Mouse (Mus musculus) MN1 (cell line): ENCODE measurements at regions not wholly inside any gene's neighbourhood (a gene's known extent, or its start where the extent isn't known, plus 50 kb on each side); places are given as distances from the start of the nearest gene placed in this dataset.
"Not testable (repeated sequence)": the region's sequence is repeated elsewhere in the genome, so short reads cannot be mapped to it uniquely, and the experiment has no call there.

ENCODE experiments used
- DNase-seq: peaks from one replicate; pipeline ENCODE4 v3.0.0-alpha.2; 2016; ENCODE audit warnings: low spot score

DNA sequence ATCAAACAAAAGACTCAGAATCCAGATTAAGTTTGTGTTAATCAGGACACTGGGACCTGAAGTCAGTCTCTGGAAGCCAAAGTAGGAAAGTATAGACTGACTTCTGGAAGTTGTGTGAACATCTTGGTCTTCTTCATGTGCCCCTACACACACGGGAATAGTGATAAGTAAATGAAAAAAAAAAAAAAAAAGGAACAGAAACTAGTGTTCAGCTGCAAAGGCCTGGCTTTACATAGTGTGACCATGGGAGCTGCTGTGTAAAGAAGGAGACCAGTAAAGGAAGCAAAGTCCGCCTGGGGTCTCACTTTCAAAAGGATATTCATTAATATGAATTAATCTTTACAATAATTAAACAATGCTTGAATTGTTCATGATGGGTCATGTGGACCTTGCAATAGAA lies 190.6 kb upstream of the Tmc3 start:
- no peak for DNase-seq

- DNase-seq = no peak
Measured at GRCm38 (mm10) chr7:83399668-83400067, 185.1 kb upstream of the Tmc3 start.

DNA sequence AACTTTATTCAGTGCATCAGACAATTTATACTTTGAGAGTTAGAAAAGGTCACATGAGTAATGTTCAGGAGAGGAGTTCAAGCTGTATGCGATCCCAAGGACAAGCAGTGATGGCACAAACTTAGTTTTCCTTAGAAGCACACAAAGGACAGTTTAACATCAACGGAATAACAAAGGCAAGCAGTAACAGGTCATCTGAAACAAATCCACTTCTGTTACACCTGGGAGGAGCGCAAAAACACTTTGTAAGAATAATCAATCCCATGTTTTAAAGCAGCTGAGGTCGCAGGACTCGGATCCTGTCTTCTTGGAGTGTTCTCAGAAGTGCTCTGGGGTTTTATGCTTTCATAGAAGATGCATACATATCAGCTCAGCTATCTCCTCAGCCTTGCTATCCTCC lies 183.7 kb upstream of the Tmc3 start:
- DNase-seq = no peak

DNA sequence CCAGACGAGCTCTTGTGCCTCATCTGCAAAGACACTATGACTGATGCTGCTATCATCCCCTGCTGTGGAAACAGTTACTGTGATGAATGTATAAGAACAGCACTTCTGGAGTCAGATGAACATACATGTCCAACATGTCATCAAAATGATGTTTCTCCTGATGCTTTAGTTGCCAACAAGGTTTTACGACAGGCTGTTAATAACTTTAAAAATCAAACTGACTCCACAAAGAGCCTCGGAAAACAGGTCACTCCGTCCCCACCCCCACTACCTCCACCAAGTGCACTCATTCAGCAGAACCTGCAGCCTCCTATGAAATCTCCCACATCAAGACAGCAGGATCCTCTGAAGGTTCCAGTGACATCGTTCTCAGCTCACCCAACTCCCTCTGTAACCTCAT lies 172.0 kb upstream of the Tmc3 start:
- not testable (repeated sequence) for DNase-seq

DNA sequence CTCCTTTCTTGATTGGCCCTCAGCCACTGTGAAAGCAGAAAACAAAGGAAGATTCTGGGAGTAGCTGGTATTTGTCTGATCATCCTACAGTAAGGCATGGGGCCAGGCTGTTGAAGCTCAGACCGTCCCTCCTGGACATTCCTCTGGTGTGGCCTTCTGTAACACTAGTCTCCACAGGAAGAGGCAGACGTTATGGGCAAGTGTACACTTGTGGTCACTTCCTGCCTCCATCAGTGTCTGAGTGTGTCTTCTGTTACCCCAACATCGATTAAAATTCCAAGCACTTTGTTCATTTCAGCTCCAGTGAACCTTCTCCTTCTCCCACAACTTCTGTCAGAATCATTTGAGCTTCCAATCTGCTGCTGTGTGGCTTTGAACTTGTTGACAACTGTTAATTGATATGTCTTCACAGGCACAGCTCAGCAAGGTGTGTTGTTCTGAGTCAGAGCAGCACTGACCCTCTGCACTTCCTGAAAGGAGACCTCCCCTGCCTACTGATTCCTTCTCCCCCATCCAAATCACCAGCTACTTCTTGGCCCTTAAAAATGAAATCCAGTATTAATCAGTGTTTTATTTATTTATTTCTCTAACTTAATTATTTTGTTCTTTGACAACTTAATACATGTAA lies 154.7 kb upstream of the Tmc3 start:
- no peak for DNase-seq

- DNase-seq = no peak
Measured at GRCm38 (mm10) chr7:83431094-83431493, 153.6 kb upstream of the Tmc3 start.

DNA sequence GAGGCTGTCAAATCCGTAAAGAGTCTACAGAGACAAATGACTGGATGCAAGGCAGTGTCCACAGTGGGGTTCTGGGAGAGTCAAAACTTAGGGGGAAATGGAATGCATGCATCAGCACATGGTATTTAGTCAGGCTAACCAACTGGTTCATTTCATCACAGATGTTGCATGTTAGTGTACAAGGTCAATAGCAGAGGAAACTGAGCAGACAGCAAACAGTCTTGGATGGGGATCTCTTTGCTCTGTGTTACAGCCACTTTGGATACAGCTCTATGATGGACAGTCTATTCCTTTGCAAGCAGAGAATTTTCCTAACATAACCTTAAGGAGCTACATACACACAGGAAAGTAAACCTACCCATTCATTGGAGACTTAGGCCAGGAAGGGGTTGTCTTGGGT lies 151.9 kb upstream of the Tmc3 start:
- DNase-seq = no peak

DNA sequence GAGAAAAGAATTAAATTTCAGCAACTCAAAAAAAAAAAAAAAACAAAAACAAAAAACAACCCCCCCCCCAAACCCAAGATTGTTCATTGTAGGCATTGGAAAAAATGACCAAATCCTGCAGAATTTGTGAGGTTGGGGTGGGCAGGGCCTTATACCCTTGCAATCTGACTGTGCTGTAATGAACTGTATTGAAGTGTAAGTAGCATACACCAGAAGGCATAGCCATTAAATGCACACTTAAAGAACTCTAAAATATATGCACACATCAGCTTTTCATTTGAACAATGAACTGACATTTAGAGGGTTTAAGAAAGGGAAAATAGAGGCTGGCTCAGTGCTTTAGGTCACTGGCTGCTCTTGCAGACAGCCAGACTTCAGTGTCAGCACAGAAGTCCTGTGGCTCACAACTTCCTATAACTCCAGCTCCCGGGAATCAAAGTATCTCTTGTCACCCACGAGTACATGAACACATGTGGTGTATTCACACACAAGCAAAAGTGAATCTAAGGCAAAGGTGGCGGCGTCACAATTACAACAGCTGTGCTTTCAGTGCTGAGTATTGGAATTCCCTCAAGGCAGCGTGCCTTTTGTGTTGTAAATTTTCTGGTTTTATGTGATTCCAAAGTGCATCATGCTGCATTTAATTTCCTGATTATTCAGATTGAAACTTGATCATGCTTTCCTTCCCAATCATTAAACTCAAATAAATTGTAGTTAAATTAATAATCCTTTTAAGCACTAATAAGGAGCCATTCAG lies 150.6 kb upstream of the Tmc3 start:
- DNase-seq = no peak

DNA sequence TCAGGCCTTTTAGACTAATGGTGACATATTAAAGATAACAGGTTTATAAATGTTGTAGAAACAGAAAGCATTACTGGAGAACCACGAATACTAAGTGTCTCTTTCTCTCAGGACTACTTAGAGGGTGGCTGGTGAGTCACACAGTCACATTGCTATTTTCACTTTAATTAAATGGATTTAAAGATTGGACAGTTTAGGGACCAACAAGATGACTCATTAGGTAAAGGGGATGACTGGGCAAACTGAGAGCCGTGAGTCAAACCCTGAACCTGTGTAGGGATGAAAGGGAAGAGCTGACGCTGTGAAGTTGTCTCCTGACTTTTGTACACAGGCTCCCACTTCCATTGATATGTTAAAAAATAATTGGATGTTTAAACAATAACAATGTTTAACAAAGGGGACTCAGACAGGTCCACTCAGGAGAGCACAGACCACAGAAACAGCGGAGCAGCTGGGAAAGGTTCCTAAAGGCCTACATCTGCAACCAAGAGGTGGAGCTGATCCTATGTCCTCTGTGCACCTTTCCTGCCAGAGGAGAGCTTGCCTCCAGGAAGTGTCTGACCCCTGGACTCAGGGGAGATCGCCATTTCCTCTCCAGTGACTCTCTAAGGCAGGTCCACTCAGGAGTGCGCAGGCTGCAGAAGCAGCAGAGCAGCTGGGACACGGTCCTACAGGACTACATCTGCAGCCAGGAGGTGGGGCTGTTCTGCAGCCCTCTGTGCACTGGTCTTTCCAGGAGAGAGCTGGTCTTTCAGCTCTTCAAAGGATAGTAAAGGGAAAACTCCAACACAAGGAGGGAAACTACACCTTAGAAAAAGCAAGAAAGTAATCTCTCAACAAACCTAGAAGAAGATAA lies 146.0 kb upstream of the Tmc3 start:
- no peak for DNase-seq

GRCm38 (mm10) chr7:83443596-83444278 lies 141.0 kb upstream of the Tmc3 start:
- no peak for DNase-seq

- DNase-seq = no peak
Measured at GRCm38 (mm10) chr7:83444279-83444615, 140.5 kb upstream of the Tmc3 start.

- DNase-seq = no peak
Measured at GRCm38 (mm10) chr7:83445181-83445926, 139.4 kb upstream of the Tmc3 start.

DNA sequence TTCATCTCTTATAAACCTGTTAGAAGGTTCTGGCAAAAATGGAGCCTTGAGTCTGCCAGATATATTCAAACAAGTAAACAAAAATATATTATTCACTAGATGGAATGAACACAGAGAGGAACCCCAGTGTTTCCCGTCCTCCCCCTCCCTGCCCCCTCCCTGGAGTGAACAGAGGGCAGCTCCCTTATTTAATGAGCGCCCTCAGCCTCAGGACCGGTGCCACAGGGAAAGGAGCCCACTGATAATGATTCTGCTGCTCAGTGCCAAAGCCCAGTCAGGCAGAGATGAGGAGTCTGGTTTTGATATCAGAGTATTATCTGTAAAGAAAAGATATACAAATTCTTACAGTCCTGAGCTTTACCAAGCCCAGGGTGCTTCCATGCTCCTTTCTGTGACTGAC lies 134.4 kb upstream of the Tmc3 start:
- DNase-seq = no peak

DNA sequence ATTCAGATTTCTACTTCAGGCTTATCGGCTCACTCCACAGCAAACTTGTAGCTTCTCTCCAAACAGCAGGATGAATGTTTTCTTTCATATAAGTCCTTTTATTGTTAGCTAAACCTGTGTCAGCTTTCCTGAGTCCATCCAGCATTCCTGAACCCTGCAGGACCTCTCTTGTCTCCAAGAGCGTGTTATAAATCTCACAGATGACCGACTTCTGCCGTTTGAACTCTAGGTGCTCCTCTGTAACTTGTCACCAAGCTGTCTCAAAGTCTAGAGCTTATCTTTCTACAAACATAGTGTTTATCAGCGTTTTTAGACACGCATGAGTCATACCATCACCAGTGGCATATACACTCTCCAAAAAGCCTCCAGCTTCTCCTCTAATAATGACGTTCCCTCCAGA lies 132.4 kb upstream of the Tmc3 start:
- DNase-seq = no peak

DNA sequence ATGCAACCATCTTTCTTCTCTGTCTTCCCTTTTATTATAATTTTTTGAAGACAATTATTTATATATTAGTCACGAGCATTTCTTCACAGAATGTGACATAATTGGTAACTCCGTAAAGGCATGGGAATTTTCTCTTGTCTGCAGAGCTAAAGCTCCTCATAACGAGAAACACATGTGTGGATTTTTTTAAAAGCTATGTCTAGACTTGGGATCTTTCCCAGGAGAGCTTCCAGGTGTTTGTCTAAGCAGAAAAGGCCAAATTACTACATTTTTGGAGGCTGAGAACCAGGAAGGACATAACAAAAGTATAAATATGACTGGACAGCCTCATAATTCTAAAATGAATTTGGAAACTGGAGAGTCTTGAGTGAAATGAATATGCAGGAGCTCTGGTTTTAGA lies 125.2 kb upstream of the Tmc3 start:
- no peak for DNase-seq

DNA sequence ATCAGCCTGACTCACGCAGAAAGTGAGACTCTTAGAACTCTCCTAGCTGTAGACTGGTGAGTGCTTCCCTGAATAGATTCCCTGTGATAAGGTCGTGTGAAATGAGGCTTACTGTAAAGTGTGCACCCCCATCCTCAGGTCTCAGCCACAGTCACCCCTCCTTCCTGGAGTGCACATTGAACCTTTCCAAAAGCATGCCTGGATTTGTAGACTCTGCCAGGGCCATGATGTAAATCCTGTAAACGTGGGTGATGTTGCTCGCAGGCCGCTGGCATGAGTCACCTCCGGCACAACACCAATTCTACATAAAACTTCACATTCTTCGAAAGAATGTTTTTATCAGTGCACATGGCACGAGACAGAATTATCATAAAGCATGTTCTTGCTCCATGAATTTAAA lies 117.7 kb upstream of the Tmc3 start:
- DNase-seq = no peak

- DNase-seq = not testable (repeated sequence)
Measured at GRCm38 (mm10) chr7:83469856-83470255, 114.9 kb upstream of the Tmc3 start.

DNA sequence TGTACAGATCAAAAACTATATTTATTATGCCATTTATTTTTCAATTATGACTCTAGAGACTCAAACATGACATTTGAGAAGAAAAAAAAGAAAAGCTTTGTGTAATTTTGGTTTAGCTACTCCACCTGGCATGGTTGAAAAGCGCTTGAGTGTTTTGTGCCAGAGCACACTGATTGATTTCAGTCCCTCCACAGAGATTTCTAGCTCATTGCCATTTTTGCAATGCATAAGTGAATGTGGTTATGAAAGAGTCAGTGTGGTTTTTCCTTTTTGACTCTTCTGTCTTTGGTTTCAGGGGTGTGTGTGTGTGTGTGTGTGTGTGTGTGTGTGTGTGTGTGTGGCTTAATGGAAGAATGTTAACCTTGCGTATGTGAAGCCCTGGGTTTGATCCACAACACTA lies 113.6 kb upstream of the Tmc3 start:
- no peak for DNase-seq

- no peak for DNase-seq
Measured at GRCm38 (mm10) chr7:83474471-83474870, 110.3 kb upstream of the Tmc3 start.

GRCm38 (mm10) chr7:83474986-83475385 lies 109.7 kb upstream of the Tmc3 start:
- DNase-seq = no peak

DNA sequence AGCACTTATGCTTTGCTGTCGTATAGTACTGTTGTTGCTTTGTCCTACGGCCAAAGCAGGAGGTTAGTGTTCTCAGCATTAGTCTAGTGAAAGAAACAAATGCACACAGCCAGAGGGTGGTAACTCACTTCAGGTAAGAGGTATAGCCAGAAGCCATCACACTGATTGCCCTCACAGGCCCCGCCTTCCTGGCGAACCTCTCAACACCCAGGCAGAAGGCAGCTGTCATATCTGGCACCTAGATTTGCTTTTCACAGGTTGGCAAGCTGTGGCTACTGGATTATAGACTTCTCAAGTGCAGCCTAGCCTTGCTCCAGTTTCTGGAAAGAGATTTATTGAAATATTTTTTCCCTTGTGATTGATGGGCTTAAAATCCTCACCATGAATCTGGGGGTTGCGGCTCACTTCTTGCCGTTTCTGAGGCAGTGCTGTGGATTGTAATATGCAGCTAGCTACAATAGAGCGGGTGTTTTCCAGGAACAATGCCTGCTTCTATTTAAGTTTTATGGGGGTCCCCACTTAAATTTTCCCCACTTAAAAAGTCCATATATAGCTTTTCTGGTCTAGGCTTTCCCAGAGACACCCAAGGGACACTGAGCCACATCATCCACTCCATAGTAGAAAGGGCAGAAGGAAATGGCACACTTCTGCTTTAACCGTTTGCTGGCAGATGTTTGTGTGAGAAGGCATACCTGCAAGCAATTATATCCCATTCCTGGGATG lies 109.1 kb upstream of the Tmc3 start:
- no peak for DNase-seq
